Mouse (Mus musculus) heart, postnatal 0 days (tissue): ENCODE results near the gene Lrpap1.

Experiments used
- CTCF ChIP-seq: IDR thresholded peaks from 2 replicates; pipeline ENCODE4 v1.5.1; 2016; ENCODE audit warnings: antibody characterized with exemption, control low read depth, low read depth
- EP300 ChIP-seq: IDR thresholded peaks from 2 replicates; pipeline ENCODE4 v1.6.1; 2016; ENCODE audit warnings: antibody characterized with exemption, low read depth

GRCm38 (mm10) chr5:35132278-35132980, 26.9 kb upstream of the Lrpap1 start:
- TF ChIP-seq CTCF = no peak
- TF ChIP-seq EP300 = no peak
